In the genomic region with DNA sequence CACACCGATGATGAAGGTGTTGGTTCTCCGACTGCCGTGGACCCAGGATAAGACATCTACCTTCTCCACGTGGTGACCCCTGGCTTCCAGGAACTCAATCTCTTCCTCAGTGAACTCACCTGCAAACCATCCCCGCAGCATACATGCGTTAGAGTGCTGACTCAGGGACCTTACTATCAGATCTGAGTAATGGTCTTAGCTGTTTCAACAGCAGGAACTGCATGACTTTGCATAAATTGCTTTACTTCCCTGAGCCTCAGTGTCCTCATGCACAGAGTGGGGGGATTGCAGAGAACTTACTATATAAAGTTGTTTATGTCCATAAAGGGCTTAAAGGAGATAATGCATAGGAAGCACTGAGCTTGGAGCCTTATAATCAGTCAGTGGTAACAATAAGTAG, we compare ENCODE assay signal across 35 mouse cellular contexts. TPM values are rescaled to one million over a fixed set of nuclear protein-coding genes. Genes with fewer than 3 reads are reported as not detected.
"Had no signal": no experiment of that assay in that cellular context is flagged by ENCODE, and none has a peak within 500 bp of the region (broad histone marks: within the 10 kb centered on the region; RNA-seq: fewer than 3 reads in every experiment).

No protein-coding gene starts in this region.

- H3K9ac ChIP-seq: limb, embryonic 12.5 days; limb, embryonic 13.5 days; limb, embryonic 15.5 days; liver, embryonic 12.5 days; liver, embryonic 13.5 days; liver, embryonic 14.5 days; liver, embryonic 15.5 days; liver, postnatal 0 days; lung, embryonic 14.5 days; lung, embryonic 15.5 days; midbrain, embryonic 12.5 days; midbrain, embryonic 13.5 days; midbrain, embryonic 15.5 days; neural tube, embryonic 12.5 days; neural tube, embryonic 13.5 days had no signal

- H3K4me1 ChIP-seq: limb, embryonic 10.5 days; limb, embryonic 12.5 days; limb, embryonic 13.5 days; limb, embryonic 15.5 days; liver, embryonic 12.5 days; liver, embryonic 13.5 days; liver, embryonic 15.5 days; lung, embryonic 15.5 days; midbrain, embryonic 10.5 days; midbrain, embryonic 12.5 days; midbrain, embryonic 13.5 days; midbrain, embryonic 15.5 days; neural tube, embryonic 12.5 days; neural tube, embryonic 13.5 days had no signal

- H3K4me3 ChIP-seq: limb, embryonic 10.5 days; limb, embryonic 12.5 days; limb, embryonic 13.5 days; limb, embryonic 15.5 days; liver, embryonic 12.5 days; liver, embryonic 13.5 days; liver, embryonic 15.5 days; lung, embryonic 15.5 days; megakaryocyte, embryonic 14.5 days; midbrain, embryonic 10.5 days; midbrain, embryonic 12.5 days; midbrain, embryonic 13.5 days; midbrain, embryonic 15.5 days; myocyte; neural tube, embryonic 12.5 days; neural tube, embryonic 13.5 days had no signal

- H3K4me2 ChIP-seq: limb, embryonic 12.5 days; limb, embryonic 13.5 days; limb, embryonic 15.5 days; liver, embryonic 11.5 days; liver, embryonic 12.5 days; liver, embryonic 13.5 days; liver, embryonic 15.5 days; lung, embryonic 14.5 days; lung, embryonic 15.5 days; midbrain, embryonic 11.5 days; midbrain, embryonic 12.5 days; midbrain, embryonic 13.5 days; midbrain, embryonic 15.5 days; neural tube, embryonic 12.5 days; neural tube, embryonic 13.5 days had no signal

- H3K27ac ChIP-seq: limb, embryonic 10.5 days; limb, embryonic 12.5 days; limb, embryonic 13.5 days; limb, embryonic 15.5 days; liver, embryonic 12.5 days; liver, embryonic 13.5 days; liver, embryonic 14.5 days; liver, embryonic 15.5 days; lung, embryonic 15.5 days; macrophage; midbrain, embryonic 10.5 days; midbrain, embryonic 12.5 days; midbrain, embryonic 13.5 days; midbrain, embryonic 15.5 days; neural tube, embryonic 12.5 days; neural tube, embryonic 13.5 days had no signal

- H3K36me3 ChIP-seq: limb, embryonic 10.5 days; limb, embryonic 12.5 days; limb, embryonic 13.5 days; limb, embryonic 15.5 days; liver, embryonic 12.5 days; liver, embryonic 13.5 days; liver, embryonic 15.5 days; lung, embryonic 15.5 days had no signal

- ATAC-seq: liver, embryonic 12.5 days; liver, postnatal 0 days; lung, postnatal 0 days; midbrain, embryonic 13.5 days; midbrain, embryonic 15.5 days; midbrain, embryonic 16.5 days had no signal

- DNase-seq: left cerebral cortex, postnatal 4 days; liver; liver, embryonic 13.5 days; liver, postnatal 0 days; lung, adult 18-20 months; lung, adult 2 months; lung, embryonic 14.5 days; lung, postnatal 10 days; lung, postnatal 36 days; lung, postnatal 4 days; midbrain, embryonic 14.5 days had no signal

- H3K9me3 ChIP-seq: limb, embryonic 10.5 days; limb, embryonic 12.5 days; limb, embryonic 13.5 days; limb, embryonic 15.5 days; liver, embryonic 12.5 days; liver, embryonic 13.5 days; liver, embryonic 15.5 days; lung, embryonic 15.5 days; megakaryocyte, embryonic 14.5 days; midbrain, embryonic 10.5 days; midbrain, embryonic 12.5 days; midbrain, embryonic 13.5 days; midbrain, embryonic 15.5 days; neural tube, embryonic 12.5 days; neural tube, embryonic 13.5 days had no signal

- H3K27me3 ChIP-seq: limb, embryonic 12.5 days; limb, embryonic 13.5 days; limb, embryonic 15.5 days; liver, embryonic 13.5 days; lung, embryonic 15.5 days; midbrain, embryonic 12.5 days; midbrain, embryonic 13.5 days; midbrain, embryonic 15.5 days; neural tube, embryonic 12.5 days; neural tube, embryonic 13.5 days had no signal

RNA-seq across cellular contexts. Expression of gene Ggt7, which starts 27.0 kb away (rescaled TPM):
- total RNA-seq: megakaryocyte progenitor cell, adult 5-6 weeks; megakaryocyte, adult 5-6 weeks; megakaryocyte-erythroid progenitor cell, adult 5-6 weeks had no signal
- polyA plus RNA-seq: macrophage had no signal
